Mouse (Mus musculus) stomach, postnatal 0 days (tissue): Measurements from ENCODE around the gene Ston2. TPM values are rescaled to one million over a fixed set of nuclear protein-coding genes. Genes with fewer than 3 reads are reported as not detected.

Experiments used
- ATAC-seq: fragments of 200-750 bp; cut with Nextera tagmentation; 2 replicates; pipeline ENCODE4 v1.8.0; 2017; ENCODE audit not compliant: low FRiP score, low TSS enrichment
- DNase-seq: peaks from one replicate; pipeline ENCODE4 v3.0.0-alpha.2; 2016; ENCODE audit warnings: low spot score
- H3K27ac ChIP-seq: fragments of 300-500 bp; sonication (generic); replicated peaks from 2 replicates; pipeline ENCODE4 v1.5.1; 2014; ENCODE audit warnings: mild to moderate bottlenecking, control low read depth
- H3K27me3 ChIP-seq: fragments of 300-500 bp; sonication (generic); 2 replicates; pipeline ENCODE4 v1.6.1; 2014; ENCODE audit warnings: low read length; ENCODE audit not compliant: control insufficient read depth, insufficient read depth
- H3K36me3 ChIP-seq: fragments of 300-500 bp; sonication (generic); 2 replicates; pipeline ENCODE4 v1.6.1; 2014; ENCODE audit warnings: low read length, mixed read lengths; ENCODE audit not compliant: control insufficient read depth, insufficient read depth
- H3K4me1 ChIP-seq: fragments of 300-500 bp; sonication (generic); replicated peaks from 2 replicates; pipeline ENCODE4 v1.6.1; 2014; ENCODE audit warnings: antibody characterized with exemption; ENCODE audit not compliant: control insufficient read depth, insufficient read depth
- H3K4me2 ChIP-seq: fragments of 300-500 bp; sonication (generic); replicated peaks from 2 replicates; pipeline ENCODE4 v1.6.1; 2014; ENCODE audit warnings: low read depth, mild to moderate bottlenecking, control low read depth, moderate library complexity
- H3K4me3 ChIP-seq: fragments of 300-500 bp; sonication (generic); 2 replicates; pipeline ENCODE4 v1.5.1; 2014; ENCODE audit warnings: low read depth, low read length, control low read depth
- H3K9ac ChIP-seq: fragments of 300-500 bp; sonication (generic); 2 replicates; pipeline ENCODE4 v1.6.1; 2014; ENCODE audit warnings: mild to moderate bottlenecking, low read length, control low read depth, mixed read lengths
- H3K9me3 ChIP-seq: fragments of 300-500 bp; sonication (generic); 2 replicates; pipeline ENCODE4 v1.6.1; 2016; ENCODE audit warnings: low read length; ENCODE audit not compliant: control insufficient read depth
- CTCF ChIP-seq: IDR thresholded peaks from 2 replicates; pipeline ENCODE4 v1.5.1; 2016; ENCODE audit warnings: antibody characterized with exemption, low read depth, mild to moderate bottlenecking, moderate library complexity
- EP300 ChIP-seq: optimal IDR thresholded peaks from 2 replicates; pipeline ENCODE3; 2016; ENCODE audit warnings: antibody characterized with exemption
- WGBS: fragments of 180-500 bp; shearing (Covaris S2); extraction: QIAGEN DNeasy Blood & Tissue Kit; methylation state at CpG from one replicate; pipeline ENCODE4 v1.1.7; 2014; 5-methylcytosine and 5-hydroxymethylcytosine counted together
- polyA plus RNA-seq: library from polyadenylated mRNA; unstranded; fragments of >200 nt; fragmentation: Nextera tagmentation; extraction: Ambion mirVana; gene quantifications from 2 replicates; pipeline ENCODE4 v1.2.1, GENCODE M21; 2015

The Ston2 gene
- polyA plus RNA-seq, 1 experiment from 2014 or later, result 5.5 TPM

DNA sequence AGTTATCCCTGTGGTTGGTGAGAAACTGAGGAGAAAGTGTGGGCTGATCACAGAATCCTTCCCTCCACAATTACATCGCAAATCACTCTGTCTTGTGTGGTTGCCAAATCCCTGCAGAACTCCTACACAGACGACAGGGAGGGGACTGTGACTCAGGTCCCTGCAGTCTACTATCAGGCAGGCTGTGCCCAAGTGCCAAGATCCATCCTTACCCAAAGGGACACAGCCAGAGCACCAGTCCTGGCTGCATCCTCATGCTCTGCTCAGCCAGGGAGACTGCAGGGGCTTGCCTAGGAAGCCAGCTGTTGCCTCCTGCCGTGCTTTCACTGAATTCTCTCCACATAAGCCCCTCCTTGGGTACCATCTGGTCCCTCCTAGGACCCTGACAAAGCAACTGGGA, 77.3 kb downstream of the Ston2 start:
- Histone ChIP-seq H3K4me3 (no peak overlapping the region), H3K4me2 (no peak overlapping the region), H3K4me1 (no peaks in the 10 kb centered on the region), H3K27ac (no peak overlapping the region), H3K36me3 (no peaks in the 10 kb centered on the region), H3K9me3 (no peaks in the 10 kb centered on the region), H3K27me3 (no peaks in the 10 kb centered on the region), H3K9ac (no peak overlapping the region)
- DNase-seq (no peak), ATAC-seq (no peak)
- WGBS, result 32% methylated on average over 3 of the region's 3 CpGs
- TF ChIP-seq EP300, result no peak
- TF ChIP-seq CTCF, result no peak

DNA sequence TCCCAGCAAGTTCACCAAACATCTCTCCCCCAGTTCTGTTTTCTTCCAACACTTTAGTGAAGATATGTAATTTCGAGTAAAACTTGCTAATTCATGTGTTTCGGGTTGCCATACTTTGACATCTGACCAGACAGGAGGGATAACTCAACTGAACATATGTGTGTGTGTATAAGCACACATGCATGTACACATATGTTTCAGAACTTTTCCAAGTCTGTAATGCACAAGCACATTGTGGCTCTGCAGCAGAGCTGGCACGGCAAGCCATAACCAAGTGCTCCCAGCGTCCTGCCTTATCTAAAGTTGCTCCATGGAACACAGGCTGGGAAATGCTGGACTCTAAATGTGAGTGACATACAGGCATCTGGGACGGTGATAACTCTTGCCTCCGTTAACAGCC, 78.6 kb downstream of the Ston2 start:
- 72% methylated on average over 6 of the region's 6 CpGs for WGBS
- DNase-seq, result no peak
- Histone ChIP-seq H3K4me2 (no peak overlapping the region), H3K27me3 (no peaks in the 10 kb centered on the region), H3K27ac (no peak overlapping the region), H3K36me3 (no peaks in the 10 kb centered on the region), H3K4me3 (no peak overlapping the region), H3K9ac (no peak overlapping the region), H3K9me3 (no peaks in the 10 kb centered on the region), H3K4me1 (no peaks in the 10 kb centered on the region)
- no peak for TF ChIP-seq CTCF
- no peak for TF ChIP-seq EP300
- no peak for ATAC-seq

DNA sequence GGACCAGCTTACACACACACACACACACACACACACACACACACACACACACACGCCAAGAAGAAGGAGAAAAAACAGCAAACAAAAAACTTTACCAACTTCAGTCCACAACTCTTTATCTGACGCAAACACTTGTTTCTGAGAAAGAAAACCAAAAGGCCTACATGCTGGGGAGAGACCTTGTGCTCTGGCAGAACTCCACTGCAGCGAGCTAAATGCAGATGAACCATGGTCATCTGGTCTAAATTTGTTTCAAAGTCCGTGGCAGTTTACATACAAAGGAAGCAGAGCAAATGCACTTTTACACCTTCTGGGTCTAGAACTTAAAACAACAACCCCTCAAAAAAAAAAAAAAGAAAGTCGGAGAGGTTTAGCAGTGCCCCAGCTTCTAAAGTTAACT, 79.0 kb downstream of the Ston2 start:
- no peak overlapping the region for H3K4me3 ChIP-seq
- H3K4me2 ChIP-seq, result no peak overlapping the region
- no peak overlapping the region for H3K27ac ChIP-seq
- H3K9me3 ChIP-seq, result no peaks in the 10 kb centered on the region
- TF ChIP-seq EP300, result no peak
- H3K27me3 ChIP-seq, result no peaks in the 10 kb centered on the region
- DNase-seq (no peak), ATAC-seq (no peak)
- no peaks in the 10 kb centered on the region for H3K36me3 ChIP-seq
- 62% methylated on average over 5 of the region's 5 CpGs for WGBS
- H3K4me1 ChIP-seq, result no peaks in the 10 kb centered on the region
- H3K9ac ChIP-seq, result no peak overlapping the region

DNA sequence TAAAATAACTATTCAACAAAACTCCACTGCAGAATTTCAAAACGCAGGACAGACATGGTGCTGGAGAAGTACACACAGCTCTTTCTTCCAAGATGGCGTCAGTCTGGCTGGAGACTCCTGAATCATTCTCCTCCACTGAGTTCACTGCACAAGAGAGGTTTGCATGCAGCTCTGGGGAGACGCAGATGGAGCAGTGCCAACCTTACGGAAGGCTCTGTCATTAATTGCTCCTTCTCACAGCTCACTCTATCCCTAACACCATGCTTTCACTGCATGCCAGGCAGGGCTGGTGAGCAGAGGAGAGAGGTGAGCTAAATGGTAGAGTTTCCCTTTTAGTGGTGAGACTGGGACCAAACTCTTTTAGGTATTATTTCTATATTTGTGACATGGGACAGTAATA, 80.4 kb downstream of the Ston2 start:
- H3K4me2 ChIP-seq, result no peak overlapping the region
- H3K27ac ChIP-seq, result no peak overlapping the region
- DNase-seq (no peak), ATAC-seq (no peak)
- H3K4me1 ChIP-seq, result no peaks in the 10 kb centered on the region
- TF ChIP-seq CTCF, result no peak
- no peak for TF ChIP-seq EP300
- no peak overlapping the region for H3K4me3 ChIP-seq
- no peaks in the 10 kb centered on the region for H3K27me3 ChIP-seq
- H3K9me3 ChIP-seq, result no peaks in the 10 kb centered on the region
- H3K9ac ChIP-seq, result no peak overlapping the region
- H3K36me3 ChIP-seq, result no peaks in the 10 kb centered on the region
- WGBS, result 84% methylated on average over 4 of the region's 4 CpGs

DNA sequence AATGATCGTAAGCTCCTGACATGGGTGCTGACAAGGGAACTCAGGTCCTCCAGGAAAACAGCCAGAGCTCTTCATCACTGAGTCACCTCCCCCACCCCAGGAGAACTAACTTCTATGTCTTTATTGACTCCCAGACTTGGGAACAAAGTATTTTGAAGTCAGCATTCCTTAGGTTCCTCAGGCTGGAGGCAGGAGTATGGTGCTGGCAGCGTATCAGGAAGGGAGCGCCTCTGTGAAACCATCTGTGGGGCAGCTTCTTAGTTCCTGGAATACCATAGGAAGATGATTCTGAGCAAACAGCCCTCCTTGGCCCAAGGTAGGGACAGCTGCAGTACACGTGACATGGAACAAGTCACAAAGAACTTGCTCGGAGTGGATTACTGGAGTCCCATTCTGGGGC, 84.7 kb downstream of the Ston2 start:
- WGBS, result 74% methylated on average over 5 of the region's 5 CpGs
- Histone ChIP-seq H3K27ac (no peak overlapping the region), H3K4me1 (no peaks in the 10 kb centered on the region), H3K27me3 (no peaks in the 10 kb centered on the region), H3K9me3 (no peaks in the 10 kb centered on the region), H3K9ac (no peak overlapping the region), H3K36me3 (no peaks in the 10 kb centered on the region), H3K4me2 (no peak overlapping the region), H3K4me3 (no peak overlapping the region)
- no peak for TF ChIP-seq CTCF
- no peak for TF ChIP-seq EP300
- no peak for DNase-seq
- no peak for ATAC-seq

DNA sequence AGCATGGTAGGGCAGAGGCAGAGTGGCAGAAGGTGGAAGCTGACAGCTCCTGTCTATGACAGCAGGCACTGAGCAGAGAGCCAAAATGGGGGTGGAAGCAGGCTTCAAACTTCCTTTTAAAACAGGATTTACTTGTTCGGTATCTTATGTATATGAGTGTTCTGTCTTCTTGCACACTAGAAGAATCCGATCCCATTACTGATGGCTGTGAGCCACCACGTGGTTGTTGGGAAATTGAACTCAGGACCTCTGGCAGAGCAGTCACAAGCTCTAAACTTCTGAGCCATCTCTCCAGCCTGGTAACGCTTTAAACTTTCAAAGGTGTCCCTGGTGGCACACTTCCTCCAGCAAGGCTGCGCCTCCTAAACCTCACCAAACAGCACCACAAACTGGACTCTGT, 85.4 kb downstream of the Ston2 start:
- Histone ChIP-seq H3K9ac (no peak overlapping the region), H3K36me3 (no peaks in the 10 kb centered on the region), H3K9me3 (no peaks in the 10 kb centered on the region), H3K27ac (no peak overlapping the region), H3K4me2 (no peak overlapping the region), H3K4me1 (no peaks in the 10 kb centered on the region), H3K4me3 (no peak overlapping the region), H3K27me3 (no peaks in the 10 kb centered on the region)
- ATAC-seq (no peak), DNase-seq (no peak)
- TF ChIP-seq EP300, result no peak
- peak; percentile 2; the same call in 1 of the 2 replicates for TF ChIP-seq CTCF
- 80% methylated on average over 5 of the region's 5 CpGs for WGBS
